In genomic region chr15:6432411-6432810, GRCm38 (mm10) we compare ENCODE assay signal across 11 mouse cellular contexts. TPM values are rescaled to one million over a fixed set of nuclear protein-coding genes. Genes with fewer than 3 reads are reported as not detected.
DNase-seq lines count a peak whose midpoint lies in the region; ATAC-seq and TF ChIP-seq lines count a peak whose summit lies in the region.
"Had no signal": no experiment of that assay in that cellular context is flagged by ENCODE, and none has a peak within 500 bp of the region (broad histone marks: within the 10 kb centered on the region; RNA-seq: fewer than 3 reads in every experiment).

No protein-coding gene starts in this region.

- H3K79me2 ChIP-seq in heart, adult 2 months (replicated peaks; ENCODE audit: control insufficient read depth, insufficient read depth, low read length) = no peaks in the 10 kb centered on the region

- TF ChIP-seq EP300 in heart, adult 2 months (IDR thresholded peaks at IDR 0.05; ENCODE audit: insufficient read depth, low read depth, low read length) = no peak

- H3K4me3 ChIP-seq in heart, adult 2 months = no peak overlapping the region
- no peak overlapping the region for H3K4me3 ChIP-seq in heart, embryonic 11.5 days (ENCODE audit: low read depth, low read length)
- H3K4me3 ChIP-seq in intestine, embryonic 16.5 days (ENCODE audit: low read length) = no peak overlapping the region
- no peak overlapping the region for H3K4me3 ChIP-seq in stomach, embryonic 15.5 days (replicated peaks)

- no peak overlapping the region for H3K4me2 ChIP-seq in heart, embryonic 11.5 days
- H3K4me2 ChIP-seq in intestine, embryonic 16.5 days (ENCODE audit: low read depth, low read length) = no peak overlapping the region
- no peak overlapping the region for H3K4me2 ChIP-seq in stomach, embryonic 15.5 days

- no peak for TF ChIP-seq POLR2A in heart, adult 2 months (IDR thresholded peaks at IDR 0.05; ENCODE audit: insufficient read depth, low read depth, low read length)

- WGBS in heart, adult 2 months = 82% methylated on average over 7 of the region's 7 CpGs
- 87% methylated on average over 7 of the region's 7 CpGs for WGBS in heart, embryonic 11.5 days (ENCODE audit: insufficient replicate concordance)
- 63% methylated on average over 7 of the region's 7 CpGs for WGBS in intestine, embryonic 16.5 days
- 41% methylated on average over 7 of the region's 7 CpGs for WGBS in stomach, embryonic 15.5 days

- peak; percentile 22 to 36 for DNase-seq in heart, adult 2 months
- peak; percentile 49 for DNase-seq in right cerebral cortex, postnatal 4 days
- DNase-seq in right cerebral cortex, postnatal 14 days = no peak
- no peak for DNase-seq in thymus, postnatal 14 days
- DNase-seq in left cerebral cortex, adult 18-20 months (ENCODE audit: low spot score in 2 of 2) = no peak

- H3K4me1 ChIP-seq in heart, adult 2 months (ENCODE audit: control insufficient read depth, insufficient read depth, low read length) = no peaks in the 10 kb centered on the region
- H3K4me1 ChIP-seq in heart, embryonic 11.5 days (ENCODE audit: control insufficient read depth, insufficient read depth, low read length) = no peaks in the 10 kb centered on the region
- H3K4me1 ChIP-seq in intestine, embryonic 16.5 days (ENCODE audit: control insufficient read depth, insufficient read depth, low read length) = no peaks in the 10 kb centered on the region; the same call in 1 of the 2 replicates
- 0 out of 2 replicates have a peak, but pooled peaks cover 7% of the 10 kb centered on the region for H3K4me1 ChIP-seq in stomach, embryonic 15.5 days

- no peak for TF ChIP-seq CTCF in heart, adult 2 months (IDR thresholded peaks at IDR 0.05)

- no peak overlapping the region for H3K27ac ChIP-seq in heart, adult 2 months
- no peak overlapping the region for H3K27ac ChIP-seq in heart, embryonic 11.5 days (ENCODE audit: low read depth, low read length)
- H3K27ac ChIP-seq in intestine, embryonic 16.5 days (ENCODE audit: low read length) = peak overlapping the region; percentile 49
- peak overlapping the region; percentile 59 for H3K27ac ChIP-seq in stomach, embryonic 15.5 days

- no peak overlapping the region for H3K9ac ChIP-seq in heart, adult 2 months (ENCODE audit: low read depth, low read length)
- H3K9ac ChIP-seq in heart, embryonic 11.5 days (ENCODE audit: low read depth, low read length) = no peak overlapping the region
- no peak overlapping the region for H3K9ac ChIP-seq in intestine, embryonic 16.5 days (ENCODE audit: low read depth, low read length)
- no peak overlapping the region for H3K9ac ChIP-seq in stomach, embryonic 15.5 days

- intact Hi-C loops in heart, adult 2 months (cut with DNase I) = no loop called here

- no peaks in the 10 kb centered on the region for H3K9me3 ChIP-seq in heart, embryonic 11.5 days (replicated peaks; ENCODE audit: control insufficient read depth, low read length)
- H3K9me3 ChIP-seq in intestine, embryonic 16.5 days (ENCODE audit: control insufficient read depth, low read length) = no peaks in the 10 kb centered on the region
- H3K9me3 ChIP-seq in stomach, embryonic 15.5 days = no peaks in the 10 kb centered on the region

- ATAC-seq in heart, embryonic 11.5 days (replicated peaks; ENCODE audit: insufficient number of reproducible peaks, low FRiP score, low TSS enrichment) = no peak
- peak; percentile 84 for ATAC-seq in intestine, embryonic 16.5 days
- peak; percentile 85 for ATAC-seq in stomach, embryonic 15.5 days (ENCODE audit: insufficient read depth, low FRiP score, low read depth)

- no peaks in the 10 kb centered on the region for H3K27me3 ChIP-seq in heart, adult 2 months (ENCODE audit: control insufficient read depth, insufficient read depth, low read length)
- no peaks in the 10 kb centered on the region for H3K27me3 ChIP-seq in heart, embryonic 11.5 days (ENCODE audit: control insufficient read depth, insufficient read depth, low read length)
- no peaks in the 10 kb centered on the region for H3K27me3 ChIP-seq in intestine, embryonic 16.5 days (replicated peaks; ENCODE audit: control insufficient read depth, insufficient read depth, low read length)
- no peaks in the 10 kb centered on the region for H3K27me3 ChIP-seq in stomach, embryonic 15.5 days (replicated peaks)

- peaks cover 2% of the 10 kb centered on the region; the same call in 1 of the 2 replicates for H3K36me3 ChIP-seq in heart, adult 2 months (ENCODE audit: control insufficient read depth, insufficient read depth, low read length)
- H3K36me3 ChIP-seq in heart, embryonic 11.5 days (ENCODE audit: control insufficient read depth, insufficient read depth, low read length) = peaks cover 11% of the 10 kb centered on the region
- peaks cover 6% of the 10 kb centered on the region; the same call in 1 of the 2 replicates for H3K36me3 ChIP-seq in intestine, embryonic 16.5 days (ENCODE audit: control insufficient read depth, insufficient read depth, low read length)
- H3K36me3 ChIP-seq in stomach, embryonic 15.5 days = peaks cover 10% of the 10 kb centered on the region; the same call in 1 of the 2 replicates

RNA-seq across cellular contexts. Expression of gene C9, which starts 12.7 kb away (rescaled TPM):
- total RNA-seq in heart, adult 2 months (2021) = not detected
- not detected in 2 replicates for polyA plus RNA-seq in heart, adult 2 months (2012; rRNA removed)
- not detected in 2 replicates for polyA plus RNA-seq in heart, embryonic 11.5 days (2014; fragmentation: Nextera tagmentation; extraction: Ambion mirVana)
- 4.2 and 5.1 TPM in 2 replicates for polyA plus RNA-seq in intestine, embryonic 16.5 days (2015; fragmentation: Nextera tagmentation; extraction: Ambion mirVana)
- 0.86 and 1.2 TPM in 2 replicates for polyA plus RNA-seq in stomach, embryonic 15.5 days (2015; fragmentation: Nextera tagmentation; extraction: Ambion mirVana)
- total RNA-seq in left cerebral cortex, adult 18-20 months (2021) = not detected
- total RNA-seq: megakaryocyte progenitor cell, adult 5-6 weeks had no signal
- polyA plus RNA-seq: large intestine, adult 2 months; small intestine, adult 2 months had no signal

Comparison
In these comparisons a context has a peak if more than half of its experiments do, and no peak if none do; other contexts are left out.
1. DNase-seq: peak in heart, adult 2 months (2 of 2) and right cerebral cortex, postnatal 4 days (single experiment); none in right cerebral cortex, postnatal 14 days (single experiment), thymus, postnatal 14 days (single experiment) and left cerebral cortex, adult 18-20 months (0 of 2).
2. H3K27ac ChIP-seq: peak in intestine, embryonic 16.5 days (single experiment) and stomach, embryonic 15.5 days (single experiment); none in heart, adult 2 months (single experiment) and heart, embryonic 11.5 days (single experiment).